Mouse (Mus musculus): ENCODE measurements around the gene Rhox12. TPM values are rescaled to one million over a fixed set of nuclear protein-coding genes. Genes with fewer than 3 reads are reported as not detected.

Rhox12 gene
- polyA plus RNA-seq (2012; rRNA removed) (not detected in 2 replicates), polyA plus RNA-seq (2014; fragmentation: Nextera tagmentation; extraction: Ambion mirVana) (not detected in 2 replicates)

GRCm38 (mm10) chrX:38110807-38111206 lies at the start of gene Rhox12:
Gene Rhox12 (minus strand): TSS chrX:38110907.
- Histone ChIP-seq H3K36me3 (ENCODE audit: control insufficient read depth, insufficient read depth, low read length) (no peaks in the 10 kb centered on the region), H3K9me3 (ENCODE audit: control insufficient read depth, low read length) (no peaks in the 10 kb centered on the region), H3K9ac (ENCODE audit: low read depth, low read length, severe bottlenecking) (no peak within 1 kb of the TSS), H3K4me2 (replicated peaks; ENCODE audit: low read depth, low read length, severe bottlenecking) (no peak within 1 kb of the TSS), H3K4me1 (ENCODE audit: control insufficient read depth, insufficient read depth, low read length) (no peaks in the 10 kb centered on the region), H3K27ac (replicated peaks; ENCODE audit: low read depth, low read length) (no peak within 1 kb of the TSS), H3K27me3 (ENCODE audit: control insufficient read depth, insufficient read depth, low read length) (no peaks in the 10 kb centered on the region), H3K4me3 (replicated peaks; ENCODE audit: low read length) (no peak within 1 kb of the TSS)
- no peak for TF ChIP-seq POLR2A (IDR thresholded peaks at IDR 0.05; ENCODE audit: borderline replicate concordance, extremely low read depth, insufficient read depth, insufficient read length)
- DNase-seq (ENCODE audit: low spot score) (no peak), ATAC-seq (ENCODE audit: low FRiP score, low read depth) (no peak)
- 72% methylated on average over 4 of the region's 4 CpGs for WGBS

DNA sequence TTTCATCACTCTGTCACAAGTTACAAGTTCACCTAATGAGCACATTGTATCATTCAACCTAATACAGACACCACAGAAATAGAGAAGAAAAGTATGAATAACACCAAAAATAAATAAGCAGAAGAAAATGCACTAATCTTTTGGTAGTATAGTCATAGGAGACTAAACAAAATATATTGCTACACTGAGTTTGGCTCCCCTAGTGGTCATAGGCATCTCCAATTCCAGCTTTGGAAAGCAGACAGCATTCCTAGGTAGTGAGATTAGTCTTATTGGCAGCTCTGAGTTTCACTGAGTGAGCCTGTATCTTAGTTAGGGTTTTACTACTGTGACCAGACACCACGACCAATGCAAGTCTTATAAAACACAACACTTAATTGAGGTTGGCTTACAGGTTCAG lies 48.4 kb upstream of the Rhox12 start:
- Histone ChIP-seq H3K9me3 (ENCODE audit: control insufficient read depth, low read length) (no peaks in the 10 kb centered on the region), H3K27me3 (ENCODE audit: control insufficient read depth, insufficient read depth, low read length) (no peaks in the 10 kb centered on the region), H3K4me2 (replicated peaks; ENCODE audit: low read depth, low read length, severe bottlenecking) (no peak overlapping the region), H3K36me3 (ENCODE audit: control insufficient read depth, insufficient read depth, low read length) (no peaks in the 10 kb centered on the region), H3K27ac (replicated peaks; ENCODE audit: low read depth, low read length) (no peak overlapping the region), H3K9ac (ENCODE audit: low read depth, low read length, severe bottlenecking) (no peak overlapping the region), H3K4me3 (replicated peaks; ENCODE audit: low read length) (no peak overlapping the region), H3K4me1 (ENCODE audit: control insufficient read depth, insufficient read depth, low read length) (no peaks in the 10 kb centered on the region)
- no peak for TF ChIP-seq POLR2A (IDR thresholded peaks at IDR 0.05; ENCODE audit: borderline replicate concordance, extremely low read depth, insufficient read depth, insufficient read length)
- no peak for DNase-seq (ENCODE audit: low spot score)
- WGBS = 56% methylated on average over 1 of the region's 1 CpGs
- no peak for ATAC-seq (ENCODE audit: low FRiP score, low read depth)

DNA sequence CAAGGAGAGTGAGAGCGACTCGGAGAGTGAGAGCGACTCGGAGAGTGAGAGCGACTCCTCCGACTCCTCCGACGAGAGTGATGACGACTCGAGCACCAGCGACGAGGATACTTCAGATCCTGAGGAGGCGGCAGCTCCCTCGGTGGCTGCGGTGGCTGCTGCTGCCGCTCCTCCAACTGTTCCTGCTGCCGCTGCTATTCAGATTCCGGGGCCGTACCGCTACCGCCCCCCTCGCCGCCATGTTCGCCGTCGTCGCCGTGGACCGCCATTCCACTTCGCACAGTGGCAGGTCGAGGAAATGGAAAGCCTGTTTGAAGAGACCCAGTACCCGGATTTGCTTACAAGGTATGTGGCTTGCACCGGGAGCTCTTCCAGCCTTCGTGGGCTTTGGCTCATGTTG lies 10.8 kb upstream of the Rhox12 start:
- Histone ChIP-seq H3K27me3 (ENCODE audit: control insufficient read depth, insufficient read depth, low read length) (no peaks in the 10 kb centered on the region), H3K4me3 (replicated peaks; ENCODE audit: low read length) (no peak overlapping the region), H3K36me3 (ENCODE audit: control insufficient read depth, insufficient read depth, low read length) (no peaks in the 10 kb centered on the region), H3K4me2 (replicated peaks; ENCODE audit: low read depth, low read length, severe bottlenecking) (no peak overlapping the region), H3K9ac (ENCODE audit: low read depth, low read length, severe bottlenecking) (no peak overlapping the region), H3K9me3 (ENCODE audit: control insufficient read depth, low read length) (no peaks in the 10 kb centered on the region), H3K4me1 (ENCODE audit: control insufficient read depth, insufficient read depth, low read length) (no peaks in the 10 kb centered on the region), H3K27ac (replicated peaks; ENCODE audit: low read depth, low read length) (no peak overlapping the region)
- 95% methylated on average over 24 of the region's 34 CpGs for WGBS
- no peak for ATAC-seq (ENCODE audit: low FRiP score, low read depth)
- no peak for TF ChIP-seq POLR2A (IDR thresholded peaks at IDR 0.05; ENCODE audit: borderline replicate concordance, extremely low read depth, insufficient read depth, insufficient read length)
- DNase-seq (ENCODE audit: low spot score) = no peak

DNA sequence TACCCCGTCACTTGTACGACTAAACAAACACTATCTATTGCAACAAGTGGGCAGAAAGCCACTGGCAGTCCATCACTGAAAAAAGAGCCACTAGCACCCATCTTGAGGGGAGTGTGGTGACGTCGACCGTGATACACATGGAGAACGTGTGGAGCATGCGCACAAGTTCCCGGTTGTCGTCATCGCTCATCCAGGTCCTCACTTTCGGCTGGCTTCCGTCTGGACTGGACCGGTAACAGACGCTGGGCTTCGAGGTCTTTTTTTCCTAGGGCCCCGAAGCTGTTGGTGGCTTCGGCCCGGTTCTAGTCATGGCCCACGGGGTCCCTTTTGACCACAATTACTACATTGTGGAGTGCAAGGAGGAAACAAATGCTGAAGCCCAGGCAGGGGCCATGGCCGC lies 10.3 kb upstream of the Rhox12 start, which contains the start of gene Rhox13:
TSS of gene Rhox13 (plus strand) at position 238 of the 400 bp plus-strand sequence.
- Histone ChIP-seq H3K9ac (ENCODE audit: low read depth, low read length, severe bottlenecking) (no peak within 1 kb of the TSS), H3K4me3 (replicated peaks; ENCODE audit: low read length) (no peak within 1 kb of the TSS), H3K4me1 (ENCODE audit: control insufficient read depth, insufficient read depth, low read length) (no peaks in the 10 kb centered on the region), H3K36me3 (ENCODE audit: control insufficient read depth, insufficient read depth, low read length) (no peaks in the 10 kb centered on the region), H3K9me3 (ENCODE audit: control insufficient read depth, low read length) (no peaks in the 10 kb centered on the region), H3K27me3 (ENCODE audit: control insufficient read depth, insufficient read depth, low read length) (no peaks in the 10 kb centered on the region), H3K4me2 (replicated peaks; ENCODE audit: low read depth, low read length, severe bottlenecking) (no peak within 1 kb of the TSS), H3K27ac (replicated peaks; ENCODE audit: low read depth, low read length) (no peak within 1 kb of the TSS)
- DNase-seq (ENCODE audit: low spot score) (no peak), ATAC-seq (ENCODE audit: low FRiP score, low read depth) (no peak)
- TF ChIP-seq POLR2A (IDR thresholded peaks at IDR 0.05; ENCODE audit: borderline replicate concordance, extremely low read depth, insufficient read depth, insufficient read length) = no peak
- WGBS = 92% methylated on average over 20 of the region's 20 CpGs

DNA sequence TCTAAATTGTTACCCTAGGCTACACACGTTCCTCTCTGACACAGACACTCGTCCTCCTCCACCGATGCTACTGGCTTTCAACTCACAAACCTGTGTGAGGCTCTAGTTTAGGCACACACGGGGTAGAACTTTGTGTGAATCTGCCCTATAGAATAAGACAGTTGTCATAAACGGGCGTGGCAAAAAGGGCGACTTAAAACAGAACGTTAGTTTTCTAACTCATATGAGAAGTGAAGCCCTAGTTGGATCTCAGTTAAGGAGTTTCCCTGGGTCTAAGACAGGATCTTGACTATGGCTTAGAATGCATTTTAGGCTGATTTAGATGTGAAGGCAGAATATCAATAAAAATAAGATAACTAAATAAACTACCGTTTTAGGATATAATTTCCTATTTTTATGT lies 25.7 kb downstream of the Rhox12 start, which contains the start of gene Rhox11:
TSS of gene Rhox11 (minus strand) at position 101 of the 400 bp plus-strand sequence.
- Histone ChIP-seq H3K36me3 (ENCODE audit: control insufficient read depth, insufficient read depth, low read length) (no peaks in the 10 kb centered on the region), H3K9ac (ENCODE audit: low read depth, low read length, severe bottlenecking) (no peak within 1 kb of the TSS), H3K27ac (replicated peaks; ENCODE audit: low read depth, low read length) (no peak within 1 kb of the TSS), H3K9me3 (ENCODE audit: control insufficient read depth, low read length) (no peaks in the 10 kb centered on the region), H3K4me2 (replicated peaks; ENCODE audit: low read depth, low read length, severe bottlenecking) (no peak within 1 kb of the TSS), H3K4me1 (ENCODE audit: control insufficient read depth, insufficient read depth, low read length) (no peaks in the 10 kb centered on the region), H3K27me3 (ENCODE audit: control insufficient read depth, insufficient read depth, low read length) (no peaks in the 10 kb centered on the region), H3K4me3 (replicated peaks; ENCODE audit: low read length) (no peak within 1 kb of the TSS)
- no peak for DNase-seq (ENCODE audit: low spot score)
- ATAC-seq (ENCODE audit: low FRiP score, low read depth) = no peak
- 85% methylated on average over 9 of the region's 9 CpGs for WGBS
- no peak for TF ChIP-seq POLR2A (IDR thresholded peaks at IDR 0.05; ENCODE audit: borderline replicate concordance, extremely low read depth, insufficient read depth, insufficient read length)

DNA sequence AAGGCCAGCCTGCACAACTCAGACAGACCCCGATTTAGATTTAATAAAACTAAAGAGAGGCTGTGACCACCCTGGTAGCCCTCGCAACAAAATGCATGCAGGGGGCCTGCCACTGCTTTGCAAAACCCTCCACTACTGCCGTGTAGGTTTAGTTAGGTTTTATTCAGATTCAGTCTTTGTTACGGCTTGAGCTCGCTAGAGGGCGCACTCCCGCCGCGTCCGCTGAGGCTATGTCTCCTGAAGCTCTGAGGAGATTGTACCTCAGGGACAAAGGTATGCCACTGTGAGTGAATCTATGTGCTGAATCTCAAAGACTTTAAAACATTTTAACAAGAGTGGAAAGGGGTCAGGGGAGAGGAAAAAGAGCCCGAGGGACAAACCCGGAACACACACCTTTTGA lies 26.5 kb downstream of the Rhox12 start:
- no peaks in the 10 kb centered on the region for H3K9me3 ChIP-seq (ENCODE audit: control insufficient read depth, low read length)
- no peak for TF ChIP-seq POLR2A (IDR thresholded peaks at IDR 0.05; ENCODE audit: borderline replicate concordance, extremely low read depth, insufficient read depth, insufficient read length)
- 19% methylated on average over 12 of the region's 12 CpGs for WGBS
- DNase-seq (ENCODE audit: low spot score) (peak; percentile 12), ATAC-seq (ENCODE audit: low FRiP score, low read depth) (no peak)
- H3K27me3 ChIP-seq (ENCODE audit: control insufficient read depth, insufficient read depth, low read length) = no peaks in the 10 kb centered on the region
- no peak overlapping the region for H3K27ac ChIP-seq (replicated peaks; ENCODE audit: low read depth, low read length)
- no peak overlapping the region for H3K9ac ChIP-seq (ENCODE audit: low read depth, low read length, severe bottlenecking)
- H3K4me2 ChIP-seq (replicated peaks; ENCODE audit: low read depth, low read length, severe bottlenecking) = no peak overlapping the region
- no peak overlapping the region for H3K4me3 ChIP-seq (replicated peaks; ENCODE audit: low read length)
- no peaks in the 10 kb centered on the region for H3K36me3 ChIP-seq (ENCODE audit: control insufficient read depth, insufficient read depth, low read length)
- no peaks in the 10 kb centered on the region for H3K4me1 ChIP-seq (ENCODE audit: control insufficient read depth, insufficient read depth, low read length)

Measured in limb, embryonic 14.5 days (tissue).